Mouse (Mus musculus): ENCODE measurements at regions not wholly inside any gene's neighbourhood (a gene's known extent, or its start where the extent isn't known, plus 50 kb on each side); places are given as distances from the start of the nearest gene placed in this dataset.

- intact Hi-C loops (cut with DNase I), result no loop called here
- DNase-seq, result no peak
These were observed 129.8 kb upstream of the Bcl6 start for GRCm38 (mm10) chr16:24118487-24118886.

- DNase-seq, result no peak
- intact Hi-C loops (cut with DNase I), result no loop called here
These were observed 114.4 kb upstream of the Bcl6 start for GRCm38 (mm10) chr16:24102854-24103690.

DNA sequence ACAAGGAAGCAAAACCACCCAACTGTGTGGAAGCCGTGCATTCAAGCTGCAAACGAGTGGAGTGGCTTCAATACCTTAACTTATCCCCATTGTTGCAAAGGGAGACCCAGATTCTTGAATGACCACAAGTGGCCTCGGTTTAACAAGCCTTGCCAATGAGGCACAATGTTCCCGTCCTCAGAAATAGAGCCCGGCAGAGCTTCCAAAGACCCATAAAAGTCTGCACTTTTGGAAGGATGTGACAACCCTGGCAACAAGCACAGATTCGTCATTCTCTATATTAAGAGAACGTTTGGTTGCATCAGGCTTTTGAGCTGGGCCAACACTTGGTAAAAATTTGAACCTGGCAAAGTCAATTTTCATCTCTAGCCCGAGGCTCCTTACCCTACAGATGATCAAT lies 108.9 kb upstream of the Bcl6 start:
- intact Hi-C loops (cut with DNase I), result no loop called here
- no peak for DNase-seq

- peak; percentile 16 to 29 for DNase-seq
These were observed 107.4 kb upstream of the Bcl6 start for GRCm38 (mm10) chr16:24096076-24096475.

DNA sequence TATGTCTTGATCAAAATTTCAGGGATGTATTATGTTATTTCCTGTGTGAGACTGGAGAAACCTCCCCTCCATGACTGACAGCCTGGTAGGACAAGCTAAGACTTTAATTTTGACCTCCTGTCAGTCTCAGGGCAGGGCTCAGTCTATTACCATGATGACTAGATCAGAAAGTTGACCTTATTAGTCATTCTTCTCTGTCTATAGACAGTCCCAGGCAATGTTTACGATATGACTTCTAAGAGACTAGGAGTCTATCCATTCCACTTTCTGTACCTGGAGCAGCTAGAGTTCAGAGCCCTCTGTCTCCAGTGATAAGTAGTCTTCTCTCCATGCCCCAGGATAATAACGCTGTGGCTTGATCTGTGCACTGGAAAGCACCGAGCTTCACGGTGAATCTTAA lies 107.0 kb upstream of the Bcl6 start:
- intact Hi-C loops (cut with DNase I), result no loop called here

More at GRCm38 (mm10) chr16:24096076-24096475, 107.4 kb upstream of the Bcl6 start:
- intact Hi-C loops (cut with DNase I), result no loop called here

GRCm38 (mm10) chr16:24094566-24094965 lies 105.9 kb upstream of the Bcl6 start:
- no peak for DNase-seq
- intact Hi-C loops (cut with DNase I), result no loop called here

More for the DNA sequence above, 107.0 kb upstream of the Bcl6 start:
- no peak for DNase-seq

DNA sequence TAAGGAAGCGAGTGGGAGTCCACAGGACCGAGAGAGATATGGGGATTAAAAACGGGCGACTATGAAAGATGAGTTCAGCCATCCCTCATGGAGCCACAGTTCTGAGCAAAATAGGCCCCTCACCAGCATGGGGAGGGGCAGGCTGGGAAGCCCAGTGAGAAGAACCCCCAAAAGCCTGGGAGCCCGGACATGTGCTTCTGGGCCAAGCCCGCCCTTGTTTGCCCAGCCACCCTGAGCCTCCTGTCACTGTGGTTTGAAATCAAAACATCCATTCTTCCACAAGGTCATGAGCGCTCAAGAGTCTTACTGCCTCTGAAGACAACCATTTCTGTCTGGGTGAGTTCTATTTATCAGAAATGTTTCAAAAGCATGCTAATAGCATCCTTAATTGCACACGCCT lies 105.0 kb upstream of the Bcl6 start:
- no peak for DNase-seq
- intact Hi-C loops (cut with DNase I), result no loop called here

GRCm38 (mm10) chr16:24092616-24093525 lies 104.2 kb upstream of the Bcl6 start:
- intact Hi-C loops (cut with DNase I), result no loop called here
- DNase-seq, result no peak

- no peak for DNase-seq
- intact Hi-C loops (cut with DNase I), result no loop called here
These were observed 103.5 kb upstream of the Bcl6 start for GRCm38 (mm10) chr16:24092136-24092535.

DNA sequence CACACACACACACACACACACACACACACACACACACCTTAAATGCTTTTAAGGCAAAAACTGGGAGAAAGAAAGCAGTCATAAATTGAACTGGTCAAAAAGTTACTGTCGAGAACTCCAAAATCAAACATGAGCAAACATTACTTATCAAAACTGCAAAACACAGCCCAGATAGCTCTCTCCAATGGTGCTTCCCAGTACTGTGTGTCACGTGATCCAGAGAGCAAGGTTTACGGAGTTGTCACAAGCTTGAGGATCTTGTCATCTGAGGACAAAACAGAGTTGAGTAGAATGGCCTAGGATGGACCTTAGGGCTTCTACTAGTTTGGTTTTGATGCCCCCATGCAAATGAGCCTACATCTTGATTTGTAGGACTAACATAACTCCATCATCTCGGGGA lies 102.3 kb upstream of the Bcl6 start:
- DNase-seq, result no peak
- intact Hi-C loops (cut with DNase I), result no loop called here

GRCm38 (mm10) chr16:24089840-24090762 lies 101.4 kb upstream of the Bcl6 start:
- intact Hi-C loops (cut with DNase I), result no loop called here
- no peak for DNase-seq

DNA sequence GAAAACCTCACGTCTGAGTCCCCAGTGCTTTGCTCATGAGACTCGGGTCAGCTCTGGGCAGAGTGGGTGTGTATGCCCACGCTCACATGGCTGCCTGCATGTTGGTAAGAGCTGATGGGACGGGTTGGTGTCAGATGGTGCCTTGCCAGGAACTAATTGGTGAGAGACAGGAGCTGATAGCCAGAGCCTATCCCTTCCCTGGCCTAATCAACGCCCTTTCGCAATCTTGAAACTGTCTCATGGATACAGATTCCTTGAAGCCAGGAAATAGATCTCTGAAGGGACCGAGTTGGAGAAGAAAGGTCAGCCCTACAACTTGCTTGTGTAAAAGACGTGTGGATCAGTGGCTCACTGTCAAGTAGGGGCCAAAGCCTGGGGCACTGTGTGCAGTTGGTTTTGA lies 95.3 kb upstream of the Bcl6 start:
- DNase-seq, result no peak
- intact Hi-C loops (cut with DNase I), result no loop called here

GRCm38 (mm10) chr16:24080471-24080870 lies 91.8 kb upstream of the Bcl6 start:
- intact Hi-C loops (cut with DNase I), result no loop called here
- no peak for DNase-seq

- intact Hi-C loops (cut with DNase I), result no loop called here
- DNase-seq, result no peak
These were observed 90.0 kb upstream of the Bcl6 start for GRCm38 (mm10) chr16:24078622-24079021.

DNA sequence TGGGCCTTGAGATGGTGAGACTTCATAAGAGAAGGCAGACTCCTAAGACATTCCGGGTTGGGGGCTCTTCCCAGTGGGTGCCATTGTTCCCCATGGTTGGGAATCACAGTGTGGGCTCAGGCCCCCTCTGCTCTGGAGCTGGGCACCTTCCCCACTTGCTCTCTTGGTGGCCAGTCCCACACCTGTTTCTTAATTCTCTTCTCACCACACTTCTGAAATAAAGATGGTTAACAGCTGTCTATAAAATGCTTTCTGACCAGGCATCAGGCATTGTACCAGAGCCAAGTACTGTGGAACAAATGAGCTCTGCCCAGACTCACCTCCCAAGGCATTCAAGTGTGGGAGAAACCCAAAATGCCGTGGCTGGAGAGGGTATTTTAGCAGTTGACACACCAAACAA lies 88.8 kb upstream of the Bcl6 start:
- intact Hi-C loops (cut with DNase I), result no loop called here
- no peak for DNase-seq

- no peak for DNase-seq
- intact Hi-C loops (cut with DNase I), result no loop called here
These were observed 88.1 kb upstream of the Bcl6 start for GRCm38 (mm10) chr16:24076799-24077136.

DNA sequence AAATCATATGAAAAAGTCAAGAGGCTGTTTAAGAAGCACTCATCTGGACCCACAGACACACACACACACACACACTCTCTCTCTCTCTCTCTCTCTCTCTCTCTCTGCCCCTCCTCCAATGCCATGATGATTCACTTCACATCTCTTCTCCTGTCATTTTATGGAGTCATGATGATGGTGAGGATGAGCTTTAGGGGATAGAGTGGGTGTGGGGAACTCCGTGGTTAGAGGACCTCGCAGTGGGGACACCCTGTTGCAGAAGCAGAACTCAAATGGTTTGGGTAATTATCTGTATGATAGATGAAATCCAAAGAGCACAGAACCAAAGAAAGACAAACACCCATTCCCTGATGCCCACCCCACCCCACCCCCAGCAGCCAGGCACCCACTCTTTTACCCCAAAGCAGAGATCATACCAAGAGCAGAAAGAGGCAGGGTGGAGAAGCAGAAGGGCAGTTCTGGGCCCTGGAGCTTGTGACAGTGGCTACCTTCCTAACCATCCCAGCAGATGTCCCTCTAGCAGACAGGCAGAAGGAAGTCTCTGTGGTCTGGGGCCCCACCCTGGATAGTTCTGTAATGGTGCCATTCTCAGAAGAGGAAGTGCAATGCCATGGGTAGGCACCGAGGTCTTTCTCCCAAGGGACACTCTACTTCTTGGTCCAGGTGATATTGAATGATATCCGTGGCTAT lies 87.6 kb upstream of the Bcl6 start:
- no peak for DNase-seq
- intact Hi-C loops (cut with DNase I), result no loop called here

DNA sequence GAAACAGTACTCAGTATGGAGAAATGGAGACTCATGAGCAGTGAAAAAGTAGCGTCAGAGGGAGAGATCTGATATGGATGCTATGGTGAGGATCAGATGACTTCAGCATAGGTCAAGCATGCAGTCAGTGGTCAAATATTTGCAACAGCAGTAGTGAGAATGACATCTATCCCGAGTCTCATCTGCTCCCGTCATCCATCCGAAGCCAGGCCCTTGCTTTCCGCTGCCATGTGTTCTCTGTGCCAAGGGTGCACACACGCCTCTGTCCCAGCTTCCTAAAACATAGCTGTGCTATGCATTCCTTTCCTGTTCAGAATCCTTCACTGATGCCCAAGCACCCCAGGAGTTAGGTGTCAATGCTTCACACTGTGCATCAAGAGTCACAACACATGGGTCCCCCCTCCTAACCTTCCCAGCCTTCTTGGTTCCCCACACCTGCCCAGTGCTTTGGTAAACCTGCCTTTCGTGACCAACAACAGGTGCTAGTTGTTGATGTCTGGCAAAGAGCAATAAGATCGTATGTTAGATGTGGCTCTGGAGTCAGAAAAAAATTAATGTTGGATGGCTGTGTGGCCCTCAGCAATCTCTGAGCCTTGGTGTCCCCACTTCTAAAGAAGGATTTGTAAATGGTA lies 85.1 kb upstream of the Bcl6 start:
- intact Hi-C loops (cut with DNase I), result no loop called here
- DNase-seq, result no peak

GRCm38 (mm10) chr16:24073065-24073464 lies 84.4 kb upstream of the Bcl6 start:
- intact Hi-C loops (cut with DNase I), result no loop called here
- DNase-seq, result no peak

DNA sequence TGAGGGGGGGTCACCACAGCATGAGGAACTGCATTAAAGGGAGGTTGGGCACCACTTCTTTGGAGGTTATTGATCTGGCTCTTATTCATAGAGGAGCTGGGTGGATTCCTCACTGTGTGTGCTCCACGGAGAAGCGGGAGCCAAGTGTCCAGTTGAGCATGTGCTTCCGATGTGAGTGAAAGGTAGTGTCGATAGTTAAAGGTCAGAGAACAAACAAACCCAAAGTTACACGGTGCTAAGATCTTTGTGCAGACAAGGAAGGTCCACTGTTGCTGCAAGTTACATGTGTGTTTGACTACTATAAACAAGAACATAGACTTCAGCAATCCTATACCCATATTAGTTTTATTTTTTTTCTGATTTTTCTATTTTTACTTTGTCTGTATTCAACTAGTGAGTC lies 80.8 kb upstream of the Bcl6 start:
- intact Hi-C loops (cut with DNase I), result no loop called here
- no peak for DNase-seq
